Mouse (Mus musculus) lung, embryonic 16.5 days (tissue): ENCODE data around the gene Hdac6. TPM values are rescaled to one million over a fixed set of nuclear protein-coding genes. Genes with fewer than 3 reads are reported as not detected.

Experiments used
- ATAC-seq: fragments of 200-750 bp; cut with Nextera tagmentation; 2 replicates; pipeline ENCODE4 v1.8.0; 2017; ENCODE audit warnings: low read depth, mild to moderate bottlenecking, moderate library complexity
- H3K27ac ChIP-seq: fragments of 300-500 bp; sonication (generic); 2 replicates; pipeline ENCODE4 v1.5.1; 2014; ENCODE audit warnings: mild to moderate bottlenecking, control low read depth, low read length
- H3K27me3 ChIP-seq: fragments of 300-500 bp; sonication (generic); 2 replicates; pipeline ENCODE4 v1.6.1; 2014; ENCODE audit warnings: low read depth, low read length, mixed read lengths; ENCODE audit not compliant: control insufficient read depth, insufficient read depth
- H3K36me3 ChIP-seq: fragments of 300-500 bp; sonication (generic); 2 replicates; pipeline ENCODE4 v1.6.1; 2014; ENCODE audit warnings: low read length; ENCODE audit not compliant: control insufficient read depth, insufficient read depth
- H3K4me1 ChIP-seq: fragments of 300-500 bp; sonication (generic); replicated peaks from 2 replicates; pipeline ENCODE4 v1.6.1; 2014; ENCODE audit warnings: low read length, mixed read lengths; ENCODE audit not compliant: control insufficient read depth, insufficient read depth
- H3K4me2 ChIP-seq: fragments of 300-500 bp; sonication (generic); 2 replicates; pipeline ENCODE4 v1.6.1; 2014; ENCODE audit warnings: low read depth, low read length, control low read depth
- H3K4me3 ChIP-seq: fragments of 300-500 bp; sonication (generic); 2 replicates; pipeline ENCODE4 v1.5.1; 2014; ENCODE audit warnings: mild to moderate bottlenecking, low read length, control low read depth
- H3K9ac ChIP-seq: fragments of 300-500 bp; sonication (generic); 2 replicates; pipeline ENCODE4 v1.6.1; 2014; ENCODE audit warnings: low read length, control low read depth
- H3K9me3 ChIP-seq: fragments of 300-500 bp; sonication (generic); 2 replicates; pipeline ENCODE4 v1.6.1; 2016; ENCODE audit warnings: low read length; ENCODE audit not compliant: control insufficient read depth
- WGBS: fragments of 180-500 bp; shearing (Covaris S2); extraction: QIAGEN DNeasy Blood & Tissue Kit; methylation state at CpG from one replicate; pipeline ENCODE4 v1.1.7; 2014; 5-methylcytosine and 5-hydroxymethylcytosine counted together
- polyA plus RNA-seq: library from polyadenylated mRNA; unstranded; fragments of >200 nt; fragmentation: Nextera tagmentation; extraction: Ambion mirVana; gene quantifications from 2 replicates; pipeline ENCODE4 v1.2.1, GENCODE M21; 2015

Hdac6 gene
- polyA plus RNA-seq, 1 experiment from 2014 or later, result 26.5 TPM

GRCm38 (mm10) chrX:7966161-7966560 lies 18.5 kb upstream of the Hdac6 start:
- H3K9ac ChIP-seq, result no peak overlapping the region
- WGBS, result 34% methylated on average over 4 of the region's 4 CpGs
- H3K9me3 ChIP-seq, result no peaks in the 10 kb centered on the region
- ATAC-seq, result no peak
- no peaks in the 10 kb centered on the region for H3K27me3 ChIP-seq
- no peaks in the 10 kb centered on the region for H3K36me3 ChIP-seq
- no peak overlapping the region for H3K4me3 ChIP-seq
- no peak overlapping the region for H3K27ac ChIP-seq
- no peak overlapping the region for H3K4me2 ChIP-seq
- H3K4me1 ChIP-seq, result no peaks in the 10 kb centered on the region

GRCm38 (mm10) chrX:7963829-7964626 lies 16.3 kb upstream of the Hdac6 start:
- H3K36me3 ChIP-seq, result no peaks in the 10 kb centered on the region
- 64% methylated on average over 7 of the region's 7 CpGs for WGBS
- no peak overlapping the region for H3K4me3 ChIP-seq
- H3K9ac ChIP-seq, result no peak overlapping the region
- no peak overlapping the region for H3K27ac ChIP-seq
- no peak overlapping the region for H3K4me2 ChIP-seq
- ATAC-seq, result no peak
- H3K9me3 ChIP-seq, result no peaks in the 10 kb centered on the region
- no peaks in the 10 kb centered on the region for H3K4me1 ChIP-seq
- H3K27me3 ChIP-seq, result no peaks in the 10 kb centered on the region

GRCm38 (mm10) chrX:7958868-7959267 lies 11.2 kb upstream of the Hdac6 start:
- H3K4me1 ChIP-seq, result no peaks in the 10 kb centered on the region
- WGBS, result 85% methylated on average over 9 of the region's 9 CpGs
- H3K27me3 ChIP-seq, result no peaks in the 10 kb centered on the region
- no peak for ATAC-seq
- H3K9ac ChIP-seq, result no peak overlapping the region
- H3K4me2 ChIP-seq, result no peak overlapping the region
- no peaks in the 10 kb centered on the region for H3K9me3 ChIP-seq
- H3K27ac ChIP-seq, result no peak overlapping the region
- H3K4me3 ChIP-seq, result no peak overlapping the region
- no peaks in the 10 kb centered on the region for H3K36me3 ChIP-seq

- Histone ChIP-seq H3K27ac (no peak overlapping the region), H3K27me3 (no peaks in the 10 kb centered on the region), H3K36me3 (no peaks in the 10 kb centered on the region), H3K9me3 (no peaks in the 10 kb centered on the region), H3K4me3 (no peak overlapping the region), H3K4me1 (0 out of 2 replicates have a peak, but pooled peaks cover 2% of the 10 kb centered on the region), H3K4me2 (no peak overlapping the region), H3K9ac (no peak overlapping the region)
- WGBS, result 85% methylated on average over 7 of the region's 7 CpGs
- ATAC-seq, result no peak
Measured at GRCm38 (mm10) chrX:7950091-7950490, 2.4 kb upstream of the Hdac6 start.

- Histone ChIP-seq H3K4me2 (peak overlapping the region; percentile 57), H3K4me3 (peak overlapping the region; percentile 58), H3K36me3 (no peaks in the 10 kb centered on the region), H3K9ac (peak overlapping the region; percentile 68), H3K9me3 (no peaks in the 10 kb centered on the region), H3K27me3 (no peaks in the 10 kb centered on the region), H3K27ac (peak overlapping the region; percentile 20; the same call in 1 of the 2 replicates), H3K4me1 (0 out of 2 replicates have a peak, but pooled peaks cover 2% of the 10 kb centered on the region)
- WGBS, result 12% methylated on average over 38 of the region's 38 CpGs
- ATAC-seq, result peak; percentile 99
Measured at GRCm38 (mm10) chrX:7947900-7948492, 307 bp upstream of the Hdac6 start.

GRCm38 (mm10) chrX:7945618-7946017 lies 2.1 kb downstream of the Hdac6 start:
- no peak overlapping the region for H3K9ac ChIP-seq
- no peak overlapping the region for H3K27ac ChIP-seq
- 56% methylated on average over 8 of the region's 8 CpGs for WGBS
- ATAC-seq, result no peak
- no peaks in the 10 kb centered on the region for H3K27me3 ChIP-seq
- H3K4me2 ChIP-seq, result no peak overlapping the region
- H3K4me3 ChIP-seq, result no peak overlapping the region
- H3K9me3 ChIP-seq, result no peaks in the 10 kb centered on the region
- H3K36me3 ChIP-seq, result no peaks in the 10 kb centered on the region; the same call in 1 of the 2 replicates
- 0 out of 2 replicates have a peak, but pooled peaks cover 2% of the 10 kb centered on the region for H3K4me1 ChIP-seq

- ATAC-seq, result no peak
- no peaks in the 10 kb centered on the region for H3K9me3 ChIP-seq
Measured at GRCm38 (mm10) chrX:7937667-7938066, 10.0 kb downstream of the Hdac6 start.

GRCm38 (mm10) chrX:7936874-7937273 lies 10.8 kb downstream of the Hdac6 start:
- H3K4me2 ChIP-seq, result no peak overlapping the region
- WGBS, result 56% methylated on average over 11 of the region's 11 CpGs
- no peaks in the 10 kb centered on the region; the same call in 1 of the 2 replicates for H3K36me3 ChIP-seq
- H3K4me1 ChIP-seq, result no peaks in the 10 kb centered on the region
- H3K9ac ChIP-seq, result no peak overlapping the region
- H3K27me3 ChIP-seq, result no peaks in the 10 kb centered on the region
- no peak overlapping the region for H3K4me3 ChIP-seq
- H3K27ac ChIP-seq, result no peak overlapping the region
- ATAC-seq, result no peak
- no peaks in the 10 kb centered on the region for H3K9me3 ChIP-seq

More at GRCm38 (mm10) chrX:7937667-7938066, 10.0 kb downstream of the Hdac6 start:
- no peak overlapping the region for H3K27ac ChIP-seq
- no peaks in the 10 kb centered on the region for H3K27me3 ChIP-seq
- no peaks in the 10 kb centered on the region; the same call in 1 of the 2 replicates for H3K36me3 ChIP-seq
- H3K4me1 ChIP-seq, result no peaks in the 10 kb centered on the region
- no peak overlapping the region for H3K4me2 ChIP-seq
- H3K9ac ChIP-seq, result no peak overlapping the region
- H3K4me3 ChIP-seq, result no peak overlapping the region
- 76% methylated on average over 6 of the region's 6 CpGs for WGBS

GRCm38 (mm10) chrX:7928270-7928790 lies 19.4 kb downstream of the Hdac6 start, which contains the start of gene Eras:
Gene Eras, minus strand, starts transcription at chrX:7928607.
- Histone ChIP-seq H3K27me3 (peaks cover 32% of the 10 kb centered on the region), H3K9ac (no peak within 1 kb of the TSS), H3K4me3 (no peak within 1 kb of the TSS), H3K36me3 (no peaks in the 10 kb centered on the region), H3K4me2 (no peak within 1 kb of the TSS), H3K27ac (no peak within 1 kb of the TSS), H3K4me1 (no peaks in the 10 kb centered on the region), H3K9me3 (no peaks in the 10 kb centered on the region)
- 15% methylated on average over 16 of the region's 19 CpGs for WGBS
- no peak for ATAC-seq
